9 mouse cellular contexts compared by ENCODE assay signal in the genomic region with DNA sequence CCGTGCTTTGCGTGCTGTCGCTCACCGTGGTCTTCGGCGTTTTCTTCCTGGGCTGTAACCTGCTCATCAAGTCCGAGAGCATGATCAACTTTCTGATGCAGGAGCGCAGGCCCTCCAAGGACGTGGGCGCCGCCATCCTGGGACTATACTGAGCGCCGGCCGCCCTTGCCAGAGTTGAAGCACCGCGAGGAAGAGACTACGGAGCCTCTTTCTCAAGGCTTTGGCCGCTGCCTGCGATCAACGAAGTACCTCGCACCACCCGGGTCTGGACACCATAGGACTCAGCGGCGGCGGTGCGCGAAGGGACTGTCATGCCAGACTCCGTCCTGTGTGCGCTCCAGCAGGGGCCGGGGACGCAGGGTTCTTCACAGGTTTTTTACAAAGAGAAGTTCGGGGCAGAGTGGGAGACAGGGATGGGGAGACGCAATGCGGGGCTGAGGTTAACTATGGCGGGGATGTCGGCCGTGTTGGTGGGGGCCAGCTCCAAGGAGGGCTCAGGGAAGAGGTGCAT. TPM values are rescaled to one million over a fixed set of nuclear protein-coding genes. Genes with fewer than 3 reads are reported as not detected.
A peak's percentile ranks its signal among the peaks of the same experiment; 100 is the strongest.
DNase-seq lines count a peak whose midpoint lies in the region; ATAC-seq and TF ChIP-seq lines count a peak whose summit lies in the region.
"Had no signal": no experiment of that assay in that cellular context is flagged by ENCODE, and none has a peak within 500 bp of the region (broad histone marks: within the 10 kb centered on the region; RNA-seq: fewer than 3 reads in every experiment).

No protein-coding gene starts in this region.

- no peak for ATAC-seq in limb, embryonic 15.5 days (ENCODE audit: insufficient number of reproducible peaks, low FRiP score, low TSS enrichment, low read depth)

- H3K27me3 ChIP-seq in heart, embryonic 10.5 days (ENCODE audit: insufficient read depth, poor library complexity, severe bottlenecking), result peaks cover 88% of the 10 kb centered on the region
- H3K27me3 ChIP-seq in thymus, adult 2 months (ENCODE audit: control insufficient read depth, insufficient read depth, low read length), result peaks cover 6% of the 10 kb centered on the region; the same call in 1 of the 2 replicates
- peaks cover 91% of the 10 kb centered on the region for H3K27me3 ChIP-seq in limb, embryonic 15.5 days

- WGBS in heart, embryonic 10.5 days, result 2% methylated on average over 37 of the region's 37 CpGs
- WGBS in thymus, adult 2 months, result 5% methylated on average over 37 of the region's 37 CpGs
- 2% methylated on average over 37 of the region's 37 CpGs for WGBS in limb, embryonic 15.5 days

- TF ChIP-seq CTCF in thymus, adult 2 months (IDR thresholded peaks at IDR 0.05; ENCODE audit: borderline replicate concordance, control insufficient read depth, extremely low read depth, insufficient read depth, low read length, poor library complexity), result no peak

- H3K4me1 ChIP-seq in heart, embryonic 10.5 days, result peaks cover 26% of the 10 kb centered on the region
- no peaks in the 10 kb centered on the region for H3K4me1 ChIP-seq in thymus, adult 2 months (replicated peaks; ENCODE audit: control insufficient read depth, insufficient read depth, low read length)
- peaks cover 14% of the 10 kb centered on the region for H3K4me1 ChIP-seq in limb, embryonic 15.5 days

- no peak for TF ChIP-seq POLR2A in thymus, adult 2 months (IDR thresholded peaks at IDR 0.05; ENCODE audit: control insufficient read depth, extremely low read depth, insufficient read depth, low read length, poor library complexity)

- H3K36me3 ChIP-seq in heart, embryonic 10.5 days, result no peaks in the 10 kb centered on the region
- no peaks in the 10 kb centered on the region for H3K36me3 ChIP-seq in thymus, adult 2 months (ENCODE audit: control insufficient read depth, insufficient read depth, low read length)
- no peaks in the 10 kb centered on the region for H3K36me3 ChIP-seq in limb, embryonic 15.5 days

- no peak overlapping the region for H3K27ac ChIP-seq in heart, embryonic 10.5 days
- no peak overlapping the region for H3K27ac ChIP-seq in thymus, adult 2 months (ENCODE audit: control insufficient read depth, insufficient read depth, low read length)
- no peak overlapping the region for H3K27ac ChIP-seq in limb, embryonic 15.5 days
- H3K27ac ChIP-seq: macrophage had no signal

- peak overlapping the region; percentile 56 for H3K4me3 ChIP-seq in heart, embryonic 10.5 days
- H3K4me3 ChIP-seq in thymus, adult 2 months (ENCODE audit: control insufficient read depth, insufficient read depth, low read length), result no peak overlapping the region
- H3K4me3 ChIP-seq in limb, embryonic 15.5 days, result peak overlapping the region; percentile 42

- peak overlapping the region; percentile 82 for H3K4me2 ChIP-seq in limb, embryonic 15.5 days

- no peaks in the 10 kb centered on the region for H3K9me3 ChIP-seq in heart, embryonic 10.5 days
- H3K9me3 ChIP-seq in limb, embryonic 15.5 days, result no peaks in the 10 kb centered on the region

- DNase-seq in heart, embryonic 10.5 days (ENCODE audit: low spot score), result no peak
- no peak for DNase-seq in heart, adult 11 months
- peak; percentile 12 for DNase-seq in thymus, postnatal 4 days
- DNase-seq in thymus, adult 2 months, result no peak
- no peak for DNase-seq in yolk sac, embryonic 10.5 days (ENCODE audit: low spot score)
- DNase-seq in urinary bladder, postnatal 14 days (ENCODE audit: low spot score), result no peak
- DNase-seq in spleen, postnatal 10 days (ENCODE audit: low spot score in 2 of 2), result no peak

- no peak overlapping the region for H3K9ac ChIP-seq in limb, embryonic 15.5 days

RNA-seq across cellular contexts. Expression of a gene that starts 0.7 kb away (rescaled TPM):
- 0.48 TPM in 1 of 2 replicates, not detected in the other for polyA plus RNA-seq in heart, embryonic 10.5 days (2016; fragmentation: Nextera tagmentation; extraction: Ambion mirVana)
- 0.09 TPM in 1 of 2 replicates, not detected in the other for polyA plus RNA-seq in thymus, adult 2 months (2012; rRNA removed)
- polyA plus RNA-seq in limb, embryonic 15.5 days (2015; fragmentation: Nextera tagmentation; extraction: Ambion mirVana), result 0.14 TPM in 1 of 2 replicates, not detected in the other
- polyA plus RNA-seq: macrophage had no signal

RNA-seq across cellular contexts. Expression of a gene that starts 11.3 kb away (rescaled TPM):
- not detected in 2 replicates for polyA plus RNA-seq in heart, embryonic 10.5 days (2016; fragmentation: Nextera tagmentation; extraction: Ambion mirVana)
- not detected in 2 replicates for polyA plus RNA-seq in thymus, adult 2 months (2012; rRNA removed)
- not detected in 2 replicates for polyA plus RNA-seq in limb, embryonic 15.5 days (2015; fragmentation: Nextera tagmentation; extraction: Ambion mirVana)
- polyA plus RNA-seq: macrophage had no signal

RNA-seq across cellular contexts. Expression of a gene that starts 29.1 kb away (rescaled TPM):
- polyA plus RNA-seq in heart, embryonic 10.5 days (2016; fragmentation: Nextera tagmentation; extraction: Ambion mirVana), result not detected in 2 replicates
- not detected in 2 replicates for polyA plus RNA-seq in thymus, adult 2 months (2012; rRNA removed)
- not detected in 2 replicates for polyA plus RNA-seq in limb, embryonic 15.5 days (2015; fragmentation: Nextera tagmentation; extraction: Ambion mirVana)
- polyA plus RNA-seq: macrophage had no signal

RNA-seq across cellular contexts. Expression of a gene that starts 47.7 kb away (rescaled TPM):
- 80.1 and 86.4 TPM in 2 replicates for polyA plus RNA-seq in heart, embryonic 10.5 days (2016; fragmentation: Nextera tagmentation; extraction: Ambion mirVana)
- polyA plus RNA-seq in thymus, adult 2 months (2012; rRNA removed), result 99.8 and 101 TPM in 2 replicates
- 101 and 103 TPM in 2 replicates for polyA plus RNA-seq in limb, embryonic 15.5 days (2015; fragmentation: Nextera tagmentation; extraction: Ambion mirVana)
